Mouse (Mus musculus) C2C12 (cell line): ENCODE data around the gene Prdm5. TPM values are rescaled to one million over a fixed set of nuclear protein-coding genes. Genes with fewer than 3 reads are reported as not detected.

Experiments
- H3K27me3 ChIP-seq: one replicate; pipeline ENCODE4 v1.6.1; 2011; ENCODE audit not compliant: control insufficient read depth, insufficient read depth, insufficient read length
- H3K36me3 ChIP-seq: one replicate; pipeline ENCODE4 v1.6.1; 2011; ENCODE audit not compliant: control insufficient read depth, insufficient read depth
- H3K4me3 ChIP-seq: one replicate; pipeline ENCODE4 v1.5.1; 2011; ENCODE audit warnings: mild to moderate bottlenecking, control low read depth; ENCODE audit not compliant: poor library complexity, insufficient read depth, severe bottlenecking
- H3K79me2 ChIP-seq: one replicate; pipeline ENCODE4 v1.6.1; 2011; ENCODE audit not compliant: control insufficient read depth, insufficient read depth
- H3K79me3 ChIP-seq: one replicate; pipeline ENCODE4 v1.6.1; 2011; ENCODE audit warnings: low read depth, control low read depth
- H3ac ChIP-seq: one replicate; pipeline ENCODE3; 2011; ENCODE audit warnings: low read depth; ENCODE audit not compliant: control insufficient read depth, insufficient read length
- CEBPB ChIP-seq: IDR thresholded peaks from one replicate; pipeline ENCODE4 v1.6.1; 2011; ENCODE audit warnings: low read depth, mild to moderate bottlenecking, control low read depth, moderate library complexity
- CTCF ChIP-seq: IDR thresholded peaks from one replicate; pipeline ENCODE4 v1.5.1; 2011; ENCODE audit not compliant: control insufficient read depth, insufficient read depth, insufficient read length
- FOSL1 ChIP-seq: IDR thresholded peaks from one replicate; pipeline ENCODE4 v1.8.0; 2011; ENCODE audit warnings: mild to moderate bottlenecking, low read length; ENCODE audit not compliant: poor library complexity, insufficient read depth, severe bottlenecking
- MAX ChIP-seq: IDR thresholded peaks from one replicate; pipeline ENCODE4 v1.6.1; 2011; ENCODE audit warnings: mild to moderate bottlenecking, control low read depth
- MYOD1 ChIP-seq: IDR thresholded peaks from one replicate; pipeline ENCODE4 v1.6.1; 2011; ENCODE audit warnings: low read depth; ENCODE audit not compliant: control insufficient read depth, insufficient read length
- MYOG ChIP-seq: IDR thresholded peaks from one replicate; pipeline ENCODE4 v1.6.1; 2011; ENCODE audit not compliant: control insufficient read depth, insufficient read length; ENCODE audit errors: extremely low read depth
- USF1 ChIP-seq: IDR thresholded peaks from one replicate; pipeline ENCODE4 v1.6.1; 2011; ENCODE audit warnings: low read depth, mild to moderate bottlenecking, control low read depth, moderate library complexity
- polyA plus RNA-seq: library from polyadenylated mRNA; unstranded; fragments of >200 nt; fragmentation: generic; extraction: Trizol; gene quantifications from one replicate; pipeline ENCODE4 v1.2.1, GENCODE M21; 2012; ENCODE audit warnings: missing spikeins

Gene Prdm5
- polyA plus RNA-seq, 1 experiment = 8.2 TPM

DNA sequence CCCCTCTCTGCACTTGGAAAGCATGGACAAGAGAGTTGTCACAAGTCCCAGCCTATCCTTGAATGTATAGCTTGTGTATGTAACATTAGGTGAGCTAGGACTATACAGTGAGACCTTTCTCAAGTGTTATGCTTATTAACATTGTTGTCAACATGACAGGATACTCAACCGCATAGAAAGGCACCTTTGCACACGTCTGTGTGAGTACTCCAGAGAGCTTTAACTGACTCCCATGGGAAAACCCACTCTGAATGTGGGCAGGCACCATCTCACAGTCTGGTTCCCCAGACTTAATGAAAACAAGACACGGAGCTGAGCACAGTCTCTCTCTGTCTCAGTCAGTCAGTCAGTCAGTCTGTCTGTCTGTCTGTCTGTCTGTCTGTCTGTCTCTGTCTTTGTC, 75.2 kb downstream of the Prdm5 start:
- no peak for TF ChIP-seq MAX
- no peak for TF ChIP-seq CEBPB
- peaks cover 2% of the 10 kb centered on the region for H3K79me3 ChIP-seq
- H3K79me2 ChIP-seq = peaks cover 10% of the 10 kb centered on the region
- no peak overlapping the region for H3ac ChIP-seq
- peaks cover 11% of the 10 kb centered on the region for H3K36me3 ChIP-seq
- no peaks in the 10 kb centered on the region for H3K27me3 ChIP-seq
- H3K4me3 ChIP-seq = no peak overlapping the region

DNA sequence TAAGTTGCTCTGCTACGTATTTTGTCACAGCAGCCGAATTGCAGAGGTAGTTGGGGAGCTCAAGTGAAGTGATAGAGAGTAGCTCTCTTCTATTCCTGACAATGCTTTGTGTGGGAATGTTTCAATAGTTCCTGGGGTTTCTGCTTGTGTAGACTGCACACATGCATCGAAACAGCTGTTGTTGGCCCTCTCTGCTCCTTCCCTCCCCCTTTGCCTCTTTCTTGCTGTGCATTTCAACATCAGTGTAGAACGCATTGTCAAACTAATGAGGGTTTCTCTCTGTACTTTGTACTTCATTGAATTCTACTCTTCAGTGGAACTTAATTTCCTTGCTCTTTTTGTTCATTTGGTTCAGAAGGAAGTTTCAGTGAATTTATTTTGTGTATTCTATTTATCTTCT, 75.8 kb downstream of the Prdm5 start:
- H3ac ChIP-seq = no peak overlapping the region
- no peak overlapping the region for H3K4me3 ChIP-seq
- H3K79me2 ChIP-seq = peaks cover 10% of the 10 kb centered on the region
- H3K27me3 ChIP-seq = no peaks in the 10 kb centered on the region
- no peak for TF ChIP-seq MAX
- no peak for TF ChIP-seq MYOG
- no peak for TF ChIP-seq MYOD1
- no peak for TF ChIP-seq USF1
- TF ChIP-seq CTCF = no peak
- no peak for TF ChIP-seq FOSL1
- no peak for TF ChIP-seq CEBPB
- peaks cover 2% of the 10 kb centered on the region for H3K79me3 ChIP-seq
- H3K36me3 ChIP-seq = peaks cover 15% of the 10 kb centered on the region

DNA sequence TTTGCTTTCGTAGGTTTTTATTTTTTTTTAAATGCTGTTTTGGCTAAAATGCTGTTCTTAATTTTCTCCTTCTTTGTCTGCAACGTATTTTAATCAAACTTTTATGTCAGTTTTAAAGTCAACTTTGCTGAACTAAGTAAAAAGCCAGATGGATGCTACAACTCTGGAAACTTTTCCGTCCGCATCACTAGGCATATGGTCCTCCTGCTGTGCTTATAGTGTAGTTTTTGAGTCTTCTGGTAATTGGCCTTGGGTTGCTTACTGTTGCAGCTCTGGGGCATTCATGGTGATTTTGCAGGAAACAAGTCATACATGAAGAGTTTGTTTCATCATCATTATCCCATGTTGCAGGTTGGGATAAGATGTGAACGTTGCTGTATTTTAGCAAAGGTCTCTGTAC, 81.8 kb downstream of the Prdm5 start:
- H3K27me3 ChIP-seq = no peaks in the 10 kb centered on the region
- H3K79me2 ChIP-seq = no peaks in the 10 kb centered on the region
- peaks cover 35% of the 10 kb centered on the region for H3K36me3 ChIP-seq

DNA sequence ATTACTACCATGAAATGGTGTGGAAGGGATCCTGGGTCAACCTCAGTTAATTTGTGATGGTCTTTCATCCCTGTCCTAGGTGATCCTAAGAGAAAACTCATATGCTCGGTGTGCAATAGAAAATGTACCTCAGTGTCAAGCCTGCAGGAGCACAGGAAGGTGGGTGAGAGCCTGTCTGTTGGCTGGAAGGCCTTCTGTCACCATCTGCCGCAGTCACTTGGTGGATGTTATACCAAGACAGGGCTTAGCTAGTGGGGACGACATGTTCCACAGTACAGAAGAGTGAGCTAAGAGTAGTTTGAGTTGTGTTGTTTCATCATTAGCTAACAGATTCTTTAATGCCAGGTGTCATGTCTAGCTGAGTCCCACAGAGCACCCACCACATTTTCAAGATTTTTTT, 84.0 kb downstream of the Prdm5 start:
- Histone ChIP-seq H3K36me3 (peaks cover 28% of the 10 kb centered on the region), H3ac (no peak overlapping the region), H3K27me3 (no peaks in the 10 kb centered on the region), H3K79me3 (peaks cover 2% of the 10 kb centered on the region), H3K4me3 (no peak overlapping the region), H3K79me2 (no peaks in the 10 kb centered on the region)
- no peak for TF ChIP-seq MYOG
- TF ChIP-seq MAX = no peak
- TF ChIP-seq FOSL1 = no peak
- no peak for TF ChIP-seq MYOD1
- no peak for TF ChIP-seq USF1
- no peak for TF ChIP-seq CEBPB
- no peak for TF ChIP-seq CTCF

More for the DNA sequence above, 81.8 kb downstream of the Prdm5 start:
- H3K79me3 ChIP-seq = peaks cover 2% of the 10 kb centered on the region
- H3K4me3 ChIP-seq = no peak overlapping the region
- TF ChIP-seq USF1 (no peak), FOSL1 (no peak), MAX (no peak)
- H3ac ChIP-seq = no peak overlapping the region

DNA sequence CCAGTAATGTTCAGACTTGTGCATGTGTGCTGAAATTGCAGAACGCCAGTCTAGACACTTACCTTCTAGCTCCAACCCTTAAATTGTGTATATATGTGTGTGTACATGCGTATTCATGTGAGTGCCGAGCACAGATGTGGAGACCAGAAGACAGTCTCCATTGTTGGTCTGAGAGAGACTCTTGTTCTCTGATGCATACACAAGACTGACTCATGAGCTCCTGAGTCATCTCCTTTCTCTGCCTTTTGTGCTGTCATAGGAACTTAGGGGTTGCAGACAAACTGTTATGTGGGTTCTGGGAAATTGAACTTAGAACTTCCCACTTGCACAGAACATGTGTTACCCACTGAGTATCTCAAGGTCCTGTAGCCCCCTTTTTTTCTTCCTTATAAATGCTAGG, 85.4 kb downstream of the Prdm5 start:
- no peak overlapping the region for H3K4me3 ChIP-seq
- peaks cover 25% of the 10 kb centered on the region for H3K36me3 ChIP-seq
- H3ac ChIP-seq = no peak overlapping the region
- no peaks in the 10 kb centered on the region for H3K27me3 ChIP-seq
- no peak for TF ChIP-seq USF1
- TF ChIP-seq MYOD1 = no peak
- no peak for TF ChIP-seq CTCF
- no peak for TF ChIP-seq CEBPB
- no peak for TF ChIP-seq MYOG
- TF ChIP-seq FOSL1 = no peak
- H3K79me3 ChIP-seq = peaks cover 2% of the 10 kb centered on the region
- no peaks in the 10 kb centered on the region for H3K79me2 ChIP-seq

DNA sequence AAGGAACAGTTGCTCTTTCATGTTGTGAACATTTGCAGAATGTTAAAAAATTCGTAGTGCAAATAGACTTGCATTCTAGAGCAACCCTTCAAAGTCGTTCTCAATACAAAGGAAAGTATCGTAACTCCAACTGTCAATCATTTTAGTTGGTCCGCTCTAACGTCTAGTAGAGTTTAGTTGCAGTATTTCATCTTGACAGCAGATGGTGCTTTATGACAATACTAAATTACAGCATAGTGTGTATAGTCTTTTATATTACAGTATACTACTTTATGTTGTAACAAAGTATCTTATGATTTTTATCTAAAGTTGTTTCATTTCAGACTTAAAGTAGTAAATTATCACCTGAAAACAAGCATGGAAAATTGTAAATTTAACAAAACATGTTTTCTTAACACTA, 86.1 kb downstream of the Prdm5 start:
- H3K36me3 ChIP-seq = peaks cover 28% of the 10 kb centered on the region
- no peak overlapping the region for H3K4me3 ChIP-seq
- H3K79me3 ChIP-seq = peaks cover 2% of the 10 kb centered on the region
- H3K79me2 ChIP-seq = no peaks in the 10 kb centered on the region
- TF ChIP-seq CTCF (no peak), MYOD1 (no peak), MYOG (no peak), FOSL1 (no peak)
- H3K27me3 ChIP-seq = no peaks in the 10 kb centered on the region
- H3ac ChIP-seq = no peak overlapping the region
